Mouse (Mus musculus): ENCODE data around the gene Fars2.
A peak's percentile ranks its signal among the peaks of the same experiment; 100 is the strongest.

Gene Fars2

GRCm38 (mm10) chr13:36576781-36577180, 459.6 kb downstream of the Fars2 start:
- no peak for DNase-seq (ENCODE audit: inconsistent ontology term)

GRCm38 (mm10) chr13:36577916-36578568, 460.8 kb downstream of the Fars2 start:
- no peak for DNase-seq (ENCODE audit: inconsistent ontology term)

DNA sequence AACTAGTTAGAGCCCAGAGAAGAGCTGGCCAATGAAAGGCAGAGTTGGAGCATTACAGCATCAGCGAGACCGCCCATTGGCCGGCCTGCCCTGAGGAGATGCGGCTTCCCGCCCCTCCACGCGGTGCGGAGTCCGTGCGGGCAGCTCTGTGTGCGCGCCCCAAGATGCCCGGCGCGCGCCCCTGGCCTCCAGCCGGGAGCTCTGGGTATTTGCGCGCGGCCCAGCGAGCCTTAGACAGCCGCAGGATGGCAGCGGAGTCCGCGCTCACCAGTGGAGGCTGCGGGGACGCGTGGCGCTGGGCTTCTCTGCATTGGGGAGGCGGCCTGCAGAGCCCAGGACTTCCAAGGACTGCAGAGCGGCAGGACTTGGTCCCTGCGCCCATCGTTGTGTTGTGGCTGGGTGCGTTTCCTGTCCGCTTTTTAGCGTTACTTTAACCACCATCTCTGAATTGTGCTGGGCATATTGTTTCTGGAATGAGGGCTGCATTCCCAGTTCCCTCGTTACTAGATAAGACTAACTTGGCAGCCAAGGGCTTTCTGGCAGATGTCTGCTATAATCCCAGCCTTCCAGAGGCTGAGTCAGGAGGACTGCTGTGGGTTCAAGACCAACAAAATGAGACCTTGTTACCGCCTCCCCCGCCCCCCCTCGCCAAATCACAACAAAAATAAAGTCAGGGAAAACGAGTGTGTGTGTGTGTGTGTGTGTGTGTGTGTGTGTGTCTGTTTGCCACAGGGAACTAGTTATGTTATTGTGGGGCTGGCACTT, 461.5 kb downstream of the Fars2 start:
- peak; percentile 87 for DNase-seq (ENCODE audit: inconsistent ontology term)

- no peak for DNase-seq (ENCODE audit: inconsistent ontology term)
Measured at GRCm38 (mm10) chr13:36582406-36583070, 465.3 kb downstream of the Fars2 start.

DNA sequence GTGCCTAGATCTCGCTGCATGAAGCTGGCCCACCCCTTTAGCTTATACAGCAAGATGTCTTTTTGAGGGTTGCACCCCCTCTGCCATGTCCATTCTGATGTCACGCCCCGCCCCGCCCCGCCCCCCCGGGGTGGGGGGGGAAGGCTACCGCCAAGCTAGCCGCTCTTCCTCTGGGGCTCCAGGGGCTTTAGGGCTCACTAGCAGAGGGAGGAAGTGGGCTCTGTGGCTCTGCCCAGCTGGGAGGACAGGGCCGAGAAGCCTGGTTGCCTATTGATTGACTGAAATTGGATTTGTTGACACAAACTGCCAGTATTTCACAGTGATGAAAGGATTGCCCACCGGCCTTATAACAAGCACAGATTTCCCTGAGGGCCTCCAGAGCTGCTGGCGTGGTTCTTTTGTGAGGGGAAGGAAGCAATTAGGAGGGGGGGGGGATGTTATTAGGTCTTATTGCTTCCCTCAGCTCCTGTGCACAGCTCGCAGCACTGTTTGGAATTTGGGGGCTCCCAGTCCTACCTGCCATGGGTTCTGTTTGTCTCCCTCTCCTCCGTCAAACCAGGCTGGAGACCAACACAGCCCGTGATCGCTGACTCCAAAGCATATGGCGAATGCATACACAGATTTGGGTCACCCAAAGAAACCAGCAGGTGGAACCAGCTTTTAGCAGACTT, 466.4 kb downstream of the Fars2 start:
- no peak for DNase-seq (ENCODE audit: inconsistent ontology term)

- no peak for DNase-seq (ENCODE audit: inconsistent ontology term)
Measured at GRCm38 (mm10) chr13:36584197-36584596, 467.0 kb downstream of the Fars2 start.

DNA sequence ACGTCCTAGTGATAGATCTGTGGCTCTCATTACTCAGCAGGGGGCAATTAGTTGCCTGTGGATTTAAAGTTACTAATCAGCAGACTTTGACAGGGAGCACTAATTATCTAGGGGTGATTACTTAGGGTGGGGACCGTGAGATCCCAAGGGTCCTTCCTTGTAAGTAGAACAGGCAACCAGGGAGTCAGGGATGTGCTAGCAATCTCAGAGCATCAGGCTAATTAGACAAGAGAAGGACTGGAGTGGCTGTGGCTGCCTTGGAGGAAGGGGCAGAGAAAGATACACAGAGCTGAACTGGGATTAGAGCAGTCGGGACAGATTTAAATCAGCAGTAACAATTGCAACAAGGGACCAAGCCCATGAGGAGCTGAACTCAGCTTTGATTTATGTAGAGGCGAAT, 471.9 kb downstream of the Fars2 start:
- no peak for DNase-seq (ENCODE audit: inconsistent ontology term)

DNA sequence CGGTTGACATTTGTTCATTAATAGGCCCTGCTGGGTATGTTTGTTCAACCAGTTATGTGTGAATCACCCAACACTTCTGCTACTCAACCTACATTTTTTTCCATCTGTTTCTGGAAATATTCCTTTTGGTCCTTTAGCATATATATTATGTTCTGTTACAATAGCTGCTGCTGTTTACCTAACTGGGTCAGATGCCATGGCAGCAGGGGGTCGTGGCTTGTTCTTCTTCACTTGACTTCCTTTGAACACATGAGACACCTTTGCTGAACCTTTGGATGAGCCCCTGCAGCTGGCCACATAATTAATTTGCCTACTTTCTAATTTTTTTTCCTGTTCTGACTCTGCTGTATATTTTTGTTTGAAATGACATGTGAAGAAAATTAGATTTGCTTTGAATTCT, 475.1 kb downstream of the Fars2 start:
- no peak for DNase-seq (ENCODE audit: inconsistent ontology term)

DNA sequence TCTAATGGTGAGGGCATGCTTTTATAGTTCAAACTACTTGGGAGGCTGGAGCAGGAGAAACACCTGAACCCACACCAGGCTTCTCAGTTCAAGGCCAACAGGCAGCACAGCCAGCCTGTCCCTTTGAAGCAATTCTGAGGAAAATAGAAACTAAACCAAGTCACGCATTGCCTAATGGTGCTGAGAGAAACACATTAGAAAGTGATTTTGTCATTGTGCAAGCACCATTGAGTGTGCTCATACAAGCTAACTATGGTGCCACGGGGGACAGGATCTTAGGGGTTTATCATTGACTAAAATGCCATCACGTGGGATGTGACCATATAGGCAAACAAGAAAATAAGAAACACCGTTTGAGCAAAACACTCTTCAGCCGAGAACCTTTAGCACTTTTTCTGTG, 489.5 kb downstream of the Fars2 start:
- DNase-seq (ENCODE audit: inconsistent ontology term) = no peak

DNA sequence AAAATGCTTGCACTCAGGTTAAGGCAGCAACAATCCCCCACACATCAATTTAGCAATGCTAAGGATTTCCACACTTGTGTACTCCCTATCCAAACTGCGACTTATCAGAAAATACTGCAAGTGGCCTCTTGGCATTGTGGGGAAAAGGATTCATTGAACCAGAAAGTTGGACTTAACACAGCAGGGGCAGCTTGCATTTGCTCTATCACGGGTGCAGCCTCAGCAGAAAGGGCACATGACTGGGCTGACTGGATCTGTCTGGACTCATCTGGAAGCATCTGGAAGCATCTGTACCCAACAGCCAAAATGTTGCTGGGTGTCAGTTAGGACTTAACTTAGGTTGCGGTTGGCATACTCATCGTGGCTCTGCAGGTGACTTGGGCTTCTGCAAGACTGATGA, 490.7 kb downstream of the Fars2 start:
- DNase-seq (ENCODE audit: inconsistent ontology term) = no peak

GRCm38 (mm10) chr13:36610426-36610825, 493.2 kb downstream of the Fars2 start:
- no peak for DNase-seq (ENCODE audit: inconsistent ontology term)

- DNase-seq (ENCODE audit: inconsistent ontology term) = peak; percentile 19
Measured at GRCm38 (mm10) chr13:36612785-36613750, 495.9 kb downstream of the Fars2 start.

GRCm38 (mm10) chr13:36620498-36621332, 503.5 kb downstream of the Fars2 start:
- DNase-seq (ENCODE audit: inconsistent ontology term) = no peak

DNA sequence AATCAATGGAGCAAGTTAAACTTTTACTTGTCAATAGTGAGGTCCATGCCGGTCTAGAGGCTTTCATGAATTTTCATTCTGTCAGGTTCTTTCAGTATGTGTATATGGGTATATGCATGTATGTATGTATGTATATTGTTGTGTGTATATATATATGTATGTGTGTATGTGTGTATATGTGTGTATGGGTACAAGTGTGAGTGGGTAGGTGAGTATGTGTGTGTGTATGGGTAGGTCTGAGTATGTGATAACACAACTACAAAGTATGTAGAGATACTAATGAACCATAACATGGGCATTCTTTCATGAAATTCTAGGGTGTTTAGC, 504.1 kb downstream of the Fars2 start:
- no peak for DNase-seq (ENCODE audit: inconsistent ontology term)

DNA sequence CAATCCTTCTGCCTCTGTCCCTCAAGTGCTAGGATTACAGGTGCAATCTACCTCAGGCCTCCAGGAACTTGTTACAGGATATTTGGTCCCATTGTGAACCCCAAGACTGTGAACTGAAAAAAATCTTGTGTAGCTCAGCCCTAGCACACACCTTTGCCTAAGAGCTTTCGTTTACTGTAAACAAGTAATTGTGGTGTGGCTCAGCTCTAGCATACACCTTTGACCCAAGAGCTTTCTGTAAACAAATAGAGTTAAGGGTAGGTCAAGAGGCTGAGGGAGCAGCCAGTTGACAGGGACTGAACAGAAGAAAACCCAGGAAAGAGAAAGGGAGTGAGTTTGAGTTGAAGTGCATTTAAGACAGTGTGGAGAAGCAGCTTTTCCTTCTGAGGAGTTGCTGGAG, 506.3 kb downstream of the Fars2 start:
- DNase-seq (ENCODE audit: inconsistent ontology term) = no peak

- no peak for DNase-seq (ENCODE audit: inconsistent ontology term)
Measured at GRCm38 (mm10) chr13:36629154-36629553, 511.9 kb downstream of the Fars2 start.

GRCm38 (mm10) chr13:36648257-36648656, 531.0 kb downstream of the Fars2 start:
- DNase-seq (ENCODE audit: inconsistent ontology term) = no peak

GRCm38 (mm10) chr13:36654251-36654650, 537.0 kb downstream of the Fars2 start:
- no peak for DNase-seq (ENCODE audit: inconsistent ontology term)

- no peak for DNase-seq (ENCODE audit: inconsistent ontology term)
Measured at GRCm38 (mm10) chr13:36679345-36679744, 562.1 kb downstream of the Fars2 start.

- DNase-seq (ENCODE audit: inconsistent ontology term) = no peak
Measured at GRCm38 (mm10) chr13:36680690-36681355, 563.6 kb downstream of the Fars2 start.
